Mouse (Mus musculus) lung, adult 2 months (tissue): ENCODE data around the gene Cct8l1. TPM values are rescaled to one million over a fixed set of nuclear protein-coding genes. Genes with fewer than 3 reads are reported as not detected.

Source experiments
- DNase-seq: peaks from one replicate; pipeline ENCODE4 v3.0.0; 2022
- H3K4me1 ChIP-seq: fragments of 200-500 bp; 2 replicates; pipeline ENCODE4 v1.6.1; 2011; ENCODE audit warnings: low read length; ENCODE audit not compliant: control insufficient read depth, insufficient read depth
- H3K4me3 ChIP-seq: fragments of 200-500 bp; replicated peaks from 2 replicates; pipeline ENCODE3; 2011; ENCODE audit warnings: low read depth, mild to moderate bottlenecking, control low read depth, low read length; ENCODE audit errors: extremely low read depth
- CTCF ChIP-seq: fragments of 200-500 bp; IDR thresholded peaks from 2 replicates; pipeline ENCODE4 v1.5.1; 2011; ENCODE audit warnings: mild to moderate bottlenecking, low read length, control low read depth; ENCODE audit not compliant: insufficient read depth
- POLR2A ChIP-seq: fragments of 200-500 bp; IDR thresholded peaks from 2 replicates; pipeline ENCODE4 v1.6.1; 2011; ENCODE audit warnings: low read depth, mild to moderate bottlenecking, control low read depth, low read length, borderline replicate concordance; ENCODE audit errors: extremely low read depth
- WGBS: fragments of 180-500 bp; shearing (Covaris S2); methylation state at CpG from one replicate; pipeline ENCODE4 v1.1.7; 2018; 5-methylcytosine and 5-hydroxymethylcytosine counted together
- polyA plus RNA-seq: library from polyadenylated mRNA; depleted of rRNA; stranded (reverse); fragments of >200 nt; gene quantifications from 2 replicates; pipeline ENCODE4 v1.2.3, GENCODE M21; 2012

Gene Cct8l1
- polyA plus RNA-seq, 1 experiment: not detected

- WGBS: 69% methylated on average over 7 of the region's 7 CpGs
- no peak overlapping the region for H3K4me3 ChIP-seq
- TF ChIP-seq POLR2A (no peak), CTCF (no peak)
- peaks cover 4% of the 10 kb centered on the region for H3K4me1 ChIP-seq
- DNase-seq: no peak
Measured at GRCm38 (mm10) chr5:25500686-25501085, 15.2 kb upstream of the Cct8l1 start.

GRCm38 (mm10) chr5:25506041-25506440 is 9.8 kb upstream of the Cct8l1 start:
- TF ChIP-seq POLR2A (no peak), CTCF (no peak)
- 89% methylated on average over 5 of the region's 5 CpGs for WGBS
- Histone ChIP-seq H3K4me1 (no peaks in the 10 kb centered on the region; the same call in 1 of the 2 replicates), H3K4me3 (no peak overlapping the region)
- DNase-seq: no peak

- TF ChIP-seq CTCF (no peak), POLR2A (no peak)
- 88% methylated on average over 11 of the region's 11 CpGs for WGBS
- no peak for DNase-seq
- Histone ChIP-seq H3K4me3 (no peak overlapping the region), H3K4me1 (no peaks in the 10 kb centered on the region)
Measured at GRCm38 (mm10) chr5:25516301-25516895, 531 bp downstream of the Cct8l1 start.

GRCm38 (mm10) chr5:25517550-25517949 is 1.7 kb downstream of the Cct8l1 start:
- TF ChIP-seq CTCF (no peak), POLR2A (no peak)
- WGBS: 88% methylated on average over 5 of the region's 5 CpGs
- DNase-seq: no peak
- Histone ChIP-seq H3K4me1 (no peaks in the 10 kb centered on the region), H3K4me3 (no peak overlapping the region)

- no peak for TF ChIP-seq CTCF
- TF ChIP-seq POLR2A: no peak
- WGBS: 49% methylated on average over 3 of the region's 3 CpGs
- DNase-seq: no peak
- Histone ChIP-seq H3K4me3 (no peak overlapping the region), H3K4me1 (no peaks in the 10 kb centered on the region)
Measured at GRCm38 (mm10) chr5:25519820-25520219, 4.0 kb downstream of the Cct8l1 start.

GRCm38 (mm10) chr5:25521461-25521860 is 5.6 kb downstream of the Cct8l1 start:
- 72% methylated on average over 5 of the region's 5 CpGs for WGBS
- Histone ChIP-seq H3K4me3 (no peak overlapping the region), H3K4me1 (no peaks in the 10 kb centered on the region)
- no peak for DNase-seq
- no peak for TF ChIP-seq POLR2A
- TF ChIP-seq CTCF: no peak

GRCm38 (mm10) chr5:25526116-25526515 is 10.2 kb downstream of the Cct8l1 start:
- WGBS: 37% methylated on average over 5 of the region's 5 CpGs
- no peaks in the 10 kb centered on the region for H3K4me1 ChIP-seq
- TF ChIP-seq POLR2A: no peak
- no peak for TF ChIP-seq CTCF
- H3K4me3 ChIP-seq: no peak overlapping the region
- no peak for DNase-seq

GRCm38 (mm10) chr5:25526926-25527325 is 11.1 kb downstream of the Cct8l1 start:
- WGBS: 36% methylated on average over 4 of the region's 4 CpGs
- H3K4me3 ChIP-seq: no peak overlapping the region
- DNase-seq: no peak
- no peak for TF ChIP-seq CTCF
- TF ChIP-seq POLR2A: no peak
- H3K4me1 ChIP-seq: no peaks in the 10 kb centered on the region

GRCm38 (mm10) chr5:25527971-25528370 is 12.1 kb downstream of the Cct8l1 start:
- TF ChIP-seq POLR2A (no peak), CTCF (no peak)
- H3K4me1 ChIP-seq: no peaks in the 10 kb centered on the region
- no peak overlapping the region for H3K4me3 ChIP-seq
- no peak for DNase-seq
- WGBS: 71% methylated on average over 1 of the region's 1 CpGs

GRCm38 (mm10) chr5:25528851-25529528 is 13.1 kb downstream of the Cct8l1 start:
- 7% methylated on average over 22 of the region's 22 CpGs for WGBS
- Histone ChIP-seq H3K4me3 (peak overlapping the region; percentile 69), H3K4me1 (no peaks in the 10 kb centered on the region)
- DNase-seq: no peak
- no peak for TF ChIP-seq POLR2A
- TF ChIP-seq CTCF: no peak
